Mouse (Mus musculus) heart, postnatal 0 days (tissue): ENCODE data around the gene Sgms1.

Experiments used
- CTCF ChIP-seq: IDR thresholded peaks from 2 replicates; pipeline ENCODE4 v1.5.1; 2016; ENCODE audit warnings: antibody characterized with exemption, control low read depth, low read depth
- EP300 ChIP-seq: IDR thresholded peaks from 2 replicates; pipeline ENCODE4 v1.6.1; 2016; ENCODE audit warnings: antibody characterized with exemption, low read depth

GRCm38 (mm10) chr19:32358699-32359517, 30.6 kb downstream of the Sgms1 start:
- no peak for TF ChIP-seq CTCF
- TF ChIP-seq EP300, result no peak
